Mouse (Mus musculus): ENCODE data around the gene Pde4b.

DNA sequence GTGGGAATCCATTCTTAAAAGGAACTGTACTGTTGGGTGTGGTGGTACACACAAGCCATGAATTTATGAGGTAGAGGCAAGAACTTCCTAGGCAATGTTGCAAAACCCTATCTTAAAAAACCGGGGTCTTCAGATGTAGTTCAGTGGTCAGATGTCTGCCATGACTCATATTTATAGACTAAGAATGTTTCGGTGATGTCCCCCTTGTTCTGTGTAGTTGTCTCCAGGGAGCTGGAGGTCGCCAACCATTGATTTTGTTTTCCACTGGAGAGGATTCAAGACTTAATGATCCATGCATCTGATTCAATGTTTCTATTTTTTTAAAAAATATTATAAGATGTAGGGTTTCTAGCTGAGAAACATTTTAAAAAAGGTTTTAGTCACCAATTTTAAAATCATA, 496.1 kb downstream of the Pde4b start:
- TF ChIP-seq CTCF (IDR thresholded peaks at IDR 0.05; ENCODE audit: control insufficient read depth, insufficient read depth, low read length) (no peak), POLR2A (IDR thresholded peaks at IDR 0.05; ENCODE audit: borderline replicate concordance, control insufficient read depth, low read depth, low read length) (no peak)
